Mouse (Mus musculus) kidney, postnatal 0 days (tissue): ENCODE measurements at regions not wholly inside any gene's neighbourhood (a gene's known extent, or its start where the extent isn't known, plus 50 kb on each side); places are given as distances from the start of the nearest gene placed in this dataset.

ENCODE experiments used
- ATAC-seq: fragments of 200-750 bp; cut with Nextera tagmentation; replicated peaks from 2 replicates; pipeline ENCODE4 v1.8.0; 2017; ENCODE audit warnings: low read depth, moderate number of reproducible peaks, moderate TSS enrichment, moderate library complexity; ENCODE audit not compliant: low FRiP score
- DNase-seq: peaks from one replicate; pipeline ENCODE4 v3.0.0-alpha.2; 2016; ENCODE audit warnings: low spot score
- H3K27ac ChIP-seq: fragments of 300-500 bp; sonication (generic); 2 replicates; pipeline ENCODE4 v1.5.1; 2014; ENCODE audit warnings: mild to moderate bottlenecking
- H3K27me3 ChIP-seq: fragments of 300-500 bp; sonication (generic); 2 replicates; pipeline ENCODE4 v1.6.1; 2014; ENCODE audit warnings: low read length, mixed read lengths; ENCODE audit not compliant: insufficient read depth
- H3K36me3 ChIP-seq: fragments of 300-500 bp; sonication (generic); 2 replicates; pipeline ENCODE4 v1.6.1; 2014; ENCODE audit warnings: low read length, mixed read lengths; ENCODE audit not compliant: insufficient read depth
- H3K4me1 ChIP-seq: fragments of 300-500 bp; sonication (generic); replicated peaks from 2 replicates; pipeline ENCODE4 v1.6.1; 2014; ENCODE audit warnings: antibody characterized with exemption, low read length, mixed read lengths; ENCODE audit not compliant: insufficient read depth
- H3K4me2 ChIP-seq: fragments of 300-500 bp; sonication (generic); 2 replicates; pipeline ENCODE4 v1.6.1; 2014; ENCODE audit warnings: mild to moderate bottlenecking, low read length, moderate library complexity, mixed read lengths
- H3K4me3 ChIP-seq: fragments of 300-500 bp; sonication (generic); replicated peaks from 2 replicates; pipeline ENCODE4 v1.5.1; 2014; ENCODE audit warnings: low read depth, low read length
- H3K9ac ChIP-seq: fragments of 300-500 bp; sonication (generic); 2 replicates; pipeline ENCODE4 v1.6.1; 2014; ENCODE audit warnings: low read depth, low read length
- H3K9me3 ChIP-seq: fragments of 300-500 bp; sonication (generic); replicated peaks from 2 replicates; pipeline ENCODE4 v1.6.1; 2016; ENCODE audit warnings: low read length, inconsistent platforms, mixed read lengths
- CTCF ChIP-seq: IDR thresholded peaks from 2 replicates; pipeline ENCODE4 v1.5.1; 2016; ENCODE audit warnings: antibody characterized with exemption, low read depth, mild to moderate bottlenecking, moderate library complexity
- WGBS: fragments of 180-500 bp; shearing (Covaris S2); extraction: QIAGEN DNeasy Blood & Tissue Kit; methylation state at CpG from one replicate; pipeline ENCODE4 v1.1.7; 2014; 5-methylcytosine and 5-hydroxymethylcytosine counted together

GRCm38 (mm10) chr6:98514826-98515225 lies 172.3 kb upstream of the Gm765 start:
- H3K9me3 ChIP-seq, result no peaks in the 10 kb centered on the region
- no peak overlapping the region for H3K4me2 ChIP-seq
- TF ChIP-seq CTCF, result no peak
- ATAC-seq (no peak), DNase-seq (no peak)
- H3K4me1 ChIP-seq, result no peaks in the 10 kb centered on the region; the same call in 1 of the 2 replicates
- no peak overlapping the region for H3K27ac ChIP-seq
- WGBS, result 77% methylated on average over 3 of the region's 3 CpGs
- H3K9ac ChIP-seq, result no peak overlapping the region
- no peaks in the 10 kb centered on the region for H3K27me3 ChIP-seq
- no peak overlapping the region for H3K4me3 ChIP-seq
- H3K36me3 ChIP-seq, result no peaks in the 10 kb centered on the region

GRCm38 (mm10) chr6:98514376-98514775 lies 171.8 kb upstream of the Gm765 start:
- no peaks in the 10 kb centered on the region for H3K27me3 ChIP-seq
- no peak for DNase-seq
- no peak overlapping the region for H3K4me3 ChIP-seq
- no peaks in the 10 kb centered on the region for H3K9me3 ChIP-seq
- no peak overlapping the region for H3K4me2 ChIP-seq
- no peaks in the 10 kb centered on the region for H3K36me3 ChIP-seq
- H3K4me1 ChIP-seq, result no peaks in the 10 kb centered on the region; the same call in 1 of the 2 replicates
- 32% methylated on average over 7 of the region's 7 CpGs for WGBS
- no peak for TF ChIP-seq CTCF
- H3K27ac ChIP-seq, result no peak overlapping the region
- no peak overlapping the region for H3K9ac ChIP-seq
- no peak for ATAC-seq

- no peak for ATAC-seq
- H3K9me3 ChIP-seq, result no peaks in the 10 kb centered on the region
- no peaks in the 10 kb centered on the region; the same call in 1 of the 2 replicates for H3K4me1 ChIP-seq
- no peak for TF ChIP-seq CTCF
- no peak overlapping the region for H3K9ac ChIP-seq
- no peaks in the 10 kb centered on the region for H3K36me3 ChIP-seq
- 50% methylated on average over 3 of the region's 3 CpGs for WGBS
- DNase-seq, result no peak
- H3K4me3 ChIP-seq, result no peak overlapping the region
- H3K27me3 ChIP-seq, result no peaks in the 10 kb centered on the region
- H3K27ac ChIP-seq, result no peak overlapping the region
- H3K4me2 ChIP-seq, result no peak overlapping the region
Measured at GRCm38 (mm10) chr6:98513217-98513616, 170.7 kb upstream of the Gm765 start.

- DNase-seq (no peak), ATAC-seq (no peak)
- no peaks in the 10 kb centered on the region for H3K9me3 ChIP-seq
- no peaks in the 10 kb centered on the region for H3K4me1 ChIP-seq
- H3K27ac ChIP-seq, result no peak overlapping the region
- H3K9ac ChIP-seq, result no peak overlapping the region
- no peaks in the 10 kb centered on the region for H3K36me3 ChIP-seq
- 87% methylated on average over 2 of the region's 2 CpGs for WGBS
- no peak overlapping the region for H3K4me3 ChIP-seq
- H3K27me3 ChIP-seq, result no peaks in the 10 kb centered on the region
- TF ChIP-seq CTCF, result no peak
- H3K4me2 ChIP-seq, result no peak overlapping the region
Measured at GRCm38 (mm10) chr6:98502726-98503125, 160.2 kb upstream of the Gm765 start.

GRCm38 (mm10) chr6:98499721-98500120 lies 157.2 kb upstream of the Gm765 start:
- H3K9me3 ChIP-seq, result no peaks in the 10 kb centered on the region
- WGBS, result 65% methylated on average over 5 of the region's 5 CpGs
- H3K27me3 ChIP-seq, result no peaks in the 10 kb centered on the region
- no peaks in the 10 kb centered on the region for H3K4me1 ChIP-seq
- H3K27ac ChIP-seq, result no peak overlapping the region
- DNase-seq, result no peak
- H3K4me2 ChIP-seq, result no peak overlapping the region
- H3K9ac ChIP-seq, result no peak overlapping the region
- ATAC-seq, result no peak
- no peak for TF ChIP-seq CTCF
- H3K36me3 ChIP-seq, result no peaks in the 10 kb centered on the region
- no peak overlapping the region for H3K4me3 ChIP-seq

GRCm38 (mm10) chr6:98486626-98487025 lies 144.1 kb upstream of the Gm765 start:
- H3K4me2 ChIP-seq, result no peak overlapping the region
- H3K27ac ChIP-seq, result no peak overlapping the region
- no peak for TF ChIP-seq CTCF
- DNase-seq (no peak), ATAC-seq (no peak)
- no peaks in the 10 kb centered on the region for H3K4me1 ChIP-seq
- no peaks in the 10 kb centered on the region for H3K9me3 ChIP-seq
- 77% methylated on average over 3 of the region's 3 CpGs for WGBS
- H3K36me3 ChIP-seq, result no peaks in the 10 kb centered on the region
- H3K9ac ChIP-seq, result no peak overlapping the region
- no peak overlapping the region for H3K4me3 ChIP-seq
- no peaks in the 10 kb centered on the region for H3K27me3 ChIP-seq
